Mouse (Mus musculus) spleen, postnatal 10 days (tissue): ENCODE results near the gene Duxf3.
A peak's percentile ranks its signal among the peaks of the same experiment; 100 is the strongest.
"Not testable (repeated sequence)": the region's sequence is repeated elsewhere in the genome, so short reads cannot be mapped to it uniquely, and the experiment has no call there.

Experiments used
- DNase-seq, 2 experiments: peaks; one replicate each; pipeline ENCODE4 v3.0.0; 2021 to 2022; ENCODE audit warnings: low spot score in 2 of 2

Gene Duxf3

GRCm38 (mm10) chr10:58223161-58223560 is 9.3 kb downstream of the Duxf3 start:
- DNase-seq: not testable (repeated sequence)

GRCm38 (mm10) chr10:58221571-58221970 is 10.9 kb downstream of the Duxf3 start:
- DNase-seq: peak in 1 of 2 experiments; percentile 45

- peak in 1 of 2 experiments; percentile 63 for DNase-seq
These were observed 11.7 kb downstream of the Duxf3 start for GRCm38 (mm10) chr10:58220726-58221125.

- no peak for DNase-seq
These were observed 15.1 kb downstream of the Duxf3 start for GRCm38 (mm10) chr10:58217366-58217765.

- DNase-seq: no peak
These were observed 17.1 kb downstream of the Duxf3 start for GRCm38 (mm10) chr10:58215353-58215752.

GRCm38 (mm10) chr10:58214934-58215333 is 17.5 kb downstream of the Duxf3 start:
- DNase-seq: no peak

GRCm38 (mm10) chr10:58214497-58214896 is 18.0 kb downstream of the Duxf3 start:
- no peak for DNase-seq

- no peak for DNase-seq
These were observed 20.2 kb downstream of the Duxf3 start for GRCm38 (mm10) chr10:58212230-58212629.

- DNase-seq: no peak
These were observed 21.3 kb downstream of the Duxf3 start for GRCm38 (mm10) chr10:58211213-58211612.

- DNase-seq: no peak
These were observed 22.0 kb downstream of the Duxf3 start for GRCm38 (mm10) chr10:58210514-58210913.

- DNase-seq: no peak
These were observed 22.6 kb downstream of the Duxf3 start for GRCm38 (mm10) chr10:58209710-58210467.

GRCm38 (mm10) chr10:58206639-58207404 is 25.7 kb downstream of the Duxf3 start:
- DNase-seq: no peak

- DNase-seq: no peak
These were observed 26.5 kb downstream of the Duxf3 start for GRCm38 (mm10) chr10:58205986-58206385.
